Mouse (Mus musculus): Measurements from ENCODE around the gene Ell3. TPM values are rescaled to one million over a fixed set of nuclear protein-coding genes. Genes with fewer than 3 reads are reported as not detected.
A peak's percentile ranks its signal among the peaks of the same experiment; 100 is the strongest.

Ell3 gene
- polyA plus RNA-seq, 1 experiment from 2014 or later = 1.9 TPM

DNA sequence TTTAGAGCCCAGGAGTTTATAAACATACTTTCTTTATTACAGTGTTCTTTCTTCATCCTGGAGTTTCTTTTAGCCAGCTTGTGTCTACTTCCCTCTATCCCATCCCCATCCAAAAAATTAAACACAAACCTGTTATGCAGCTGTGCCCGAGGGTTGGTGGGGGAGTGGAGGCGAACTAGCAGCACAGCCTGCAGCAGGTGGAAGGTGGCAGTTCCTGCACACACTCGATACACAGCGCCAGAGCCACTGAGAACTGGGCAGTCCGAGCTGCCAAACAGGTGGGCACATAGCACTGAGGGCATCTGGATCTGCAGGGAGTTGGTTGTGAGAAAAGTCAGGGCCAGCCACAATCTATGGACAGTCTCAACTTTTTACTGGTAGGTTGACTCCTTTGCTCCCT is 11.5 kb upstream of the Ell3 start:
- no peaks in the 10 kb centered on the region for H3K9me3 ChIP-seq (ENCODE audit: control insufficient read depth)
- no peak overlapping the region for H3K9ac ChIP-seq (ENCODE audit: low read depth, low read length)
- H3K36me3 ChIP-seq (ENCODE audit: control insufficient read depth, insufficient read depth) = peaks cover 28% of the 10 kb centered on the region
- no peak overlapping the region for H3K27ac ChIP-seq (ENCODE audit: low read depth, low read length)
- 0 out of 2 replicates have a peak, but pooled peaks cover 8% of the 10 kb centered on the region for H3K4me1 ChIP-seq (replicated peaks; ENCODE audit: control insufficient read depth, insufficient read depth, low read length)
- H3K4me2 ChIP-seq (replicated peaks; ENCODE audit: low read depth) = no peak overlapping the region
- no peaks in the 10 kb centered on the region for H3K27me3 ChIP-seq (replicated peaks; ENCODE audit: control insufficient read depth, insufficient read depth, low read length)
- no peak for TF ChIP-seq CTCF (IDR thresholded peaks at IDR 0.05; ENCODE audit: low read depth)
- WGBS = 82% methylated on average over 5 of the region's 5 CpGs
- no peak for ATAC-seq
- H3K4me3 ChIP-seq (ENCODE audit: low read depth, low read length) = no peak overlapping the region

- WGBS = 88% methylated on average over 6 of the region's 6 CpGs
- no peak overlapping the region for H3K4me3 ChIP-seq (ENCODE audit: low read depth, low read length)
- H3K9me3 ChIP-seq (ENCODE audit: control insufficient read depth) = no peaks in the 10 kb centered on the region
- H3K27ac ChIP-seq (ENCODE audit: low read depth, low read length) = no peak overlapping the region
- no peak for ATAC-seq
- no peak overlapping the region for H3K9ac ChIP-seq (ENCODE audit: low read depth, low read length)
- H3K36me3 ChIP-seq (ENCODE audit: control insufficient read depth, insufficient read depth) = peaks cover 28% of the 10 kb centered on the region
- TF ChIP-seq CTCF (IDR thresholded peaks at IDR 0.05; ENCODE audit: low read depth) = no peak
- no peak overlapping the region for H3K4me2 ChIP-seq (replicated peaks; ENCODE audit: low read depth)
- no peaks in the 10 kb centered on the region for H3K27me3 ChIP-seq (replicated peaks; ENCODE audit: control insufficient read depth, insufficient read depth, low read length)
- H3K4me1 ChIP-seq (replicated peaks; ENCODE audit: control insufficient read depth, insufficient read depth, low read length) = 0 out of 2 replicates have a peak, but pooled peaks cover 8% of the 10 kb centered on the region
Observed at GRCm38 (mm10) chr2:121453917-121454316, 9.8 kb upstream of the Ell3 start.

GRCm38 (mm10) chr2:121452990-121453389 is 8.9 kb upstream of the Ell3 start, which contains the start of gene Hypk:
Gene Hypk, plus strand, starts transcription at chr2:121453290.
- H3K9ac ChIP-seq (ENCODE audit: low read depth, low read length) = no peak within 1 kb of the TSS
- peaks cover 23% of the 10 kb centered on the region for H3K36me3 ChIP-seq (ENCODE audit: control insufficient read depth, insufficient read depth)
- WGBS = 69% methylated on average over 4 of the region's 4 CpGs
- H3K27me3 ChIP-seq (replicated peaks; ENCODE audit: control insufficient read depth, insufficient read depth, low read length) = no peaks in the 10 kb centered on the region
- H3K9me3 ChIP-seq (ENCODE audit: control insufficient read depth) = no peaks in the 10 kb centered on the region
- H3K4me1 ChIP-seq (replicated peaks; ENCODE audit: control insufficient read depth, insufficient read depth, low read length) = 0 out of 2 replicates have a peak, but pooled peaks cover 5% of the 10 kb centered on the region
- no peak within 1 kb of the TSS for H3K4me3 ChIP-seq (ENCODE audit: low read depth, low read length)
- H3K4me2 ChIP-seq (replicated peaks; ENCODE audit: low read depth) = no peak within 1 kb of the TSS
- TF ChIP-seq CTCF (IDR thresholded peaks at IDR 0.05; ENCODE audit: low read depth) = no peak
- H3K27ac ChIP-seq (ENCODE audit: low read depth, low read length) = no peak within 1 kb of the TSS; the same call in 1 of the 2 replicates
- ATAC-seq = no peak

GRCm38 (mm10) chr2:121452361-121452760 is 8.3 kb upstream of the Ell3 start:
- Histone ChIP-seq H3K4me1 (replicated peaks; ENCODE audit: control insufficient read depth, insufficient read depth, low read length) (0 out of 2 replicates have a peak, but pooled peaks cover 2% of the 10 kb centered on the region), H3K36me3 (ENCODE audit: control insufficient read depth, insufficient read depth) (peaks cover 23% of the 10 kb centered on the region), H3K27me3 (replicated peaks; ENCODE audit: control insufficient read depth, insufficient read depth, low read length) (no peaks in the 10 kb centered on the region), H3K4me3 (ENCODE audit: low read depth, low read length) (no peak overlapping the region), H3K9ac (ENCODE audit: low read depth, low read length) (no peak overlapping the region), H3K27ac (ENCODE audit: low read depth, low read length) (no peak overlapping the region; the same call in 1 of the 2 replicates), H3K9me3 (ENCODE audit: control insufficient read depth) (no peaks in the 10 kb centered on the region), H3K4me2 (replicated peaks; ENCODE audit: low read depth) (no peak overlapping the region)
- no peak for TF ChIP-seq CTCF (IDR thresholded peaks at IDR 0.05; ENCODE audit: low read depth)
- ATAC-seq = no peak
- 69% methylated on average over 4 of the region's 4 CpGs for WGBS

DNA sequence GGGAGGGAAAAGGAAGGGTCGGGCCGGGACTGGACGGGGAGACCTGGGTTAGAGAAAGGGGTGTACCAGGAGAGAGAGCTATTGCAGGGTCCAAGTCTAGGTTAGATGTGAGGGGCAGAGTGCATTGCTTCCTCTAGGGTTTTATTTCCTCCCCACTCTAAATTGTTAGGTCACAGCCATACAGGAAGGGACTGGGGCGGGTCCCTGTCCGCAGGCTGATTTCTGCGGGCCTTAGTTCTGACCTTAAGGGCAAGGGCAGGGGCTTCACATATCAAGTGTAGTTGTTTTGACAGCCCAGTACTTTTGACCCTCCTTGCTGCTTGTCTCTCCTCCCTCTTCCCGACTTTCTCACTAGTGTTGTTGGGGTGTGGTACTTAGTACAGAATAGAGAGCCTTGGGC is 6.0 kb upstream of the Ell3 start:
- peak; percentile 1 for ATAC-seq

GRCm38 (mm10) chr2:121449545-121450011 is 5.5 kb upstream of the Ell3 start:
- H3K27ac ChIP-seq (ENCODE audit: low read depth, low read length) = peak overlapping the region; percentile 99
- H3K4me1 ChIP-seq (replicated peaks; ENCODE audit: control insufficient read depth, insufficient read depth, low read length) = no peaks in the 10 kb centered on the region
- no peaks in the 10 kb centered on the region for H3K27me3 ChIP-seq (replicated peaks; ENCODE audit: control insufficient read depth, insufficient read depth, low read length)
- under 1% methylated on average over 54 of the region's 54 CpGs for WGBS
- peak overlapping the region; percentile 79 for H3K4me2 ChIP-seq (replicated peaks; ENCODE audit: low read depth)
- peak; percentile 7 for ATAC-seq
- no peak for TF ChIP-seq CTCF (IDR thresholded peaks at IDR 0.05; ENCODE audit: low read depth)
- peak overlapping the region; percentile 100 for H3K4me3 ChIP-seq (ENCODE audit: low read depth, low read length)
- H3K9me3 ChIP-seq (ENCODE audit: control insufficient read depth) = no peaks in the 10 kb centered on the region
- H3K9ac ChIP-seq (ENCODE audit: low read depth, low read length) = peak overlapping the region; percentile 100
- H3K36me3 ChIP-seq (ENCODE audit: control insufficient read depth, insufficient read depth) = peaks cover 23% of the 10 kb centered on the region

More for the DNA sequence above, 6.0 kb upstream of the Ell3 start:
- Histone ChIP-seq H3K27me3 (replicated peaks; ENCODE audit: control insufficient read depth, insufficient read depth, low read length) (no peaks in the 10 kb centered on the region), H3K9ac (ENCODE audit: low read depth, low read length) (peak overlapping the region; percentile 100), H3K9me3 (ENCODE audit: control insufficient read depth) (no peaks in the 10 kb centered on the region), H3K4me3 (ENCODE audit: low read depth, low read length) (peak overlapping the region; percentile 100), H3K4me1 (replicated peaks; ENCODE audit: control insufficient read depth, insufficient read depth, low read length) (no peaks in the 10 kb centered on the region), H3K4me2 (replicated peaks; ENCODE audit: low read depth) (peak overlapping the region; percentile 79), H3K27ac (ENCODE audit: low read depth, low read length) (peak overlapping the region; percentile 99), H3K36me3 (ENCODE audit: control insufficient read depth, insufficient read depth) (peaks cover 23% of the 10 kb centered on the region)
- 0% methylated on average over 7 of the region's 7 CpGs for WGBS
- 0 out of 2 replicates have a peak, but pooled peaks have one; percentile 15 for TF ChIP-seq CTCF (IDR thresholded peaks at IDR 0.05; ENCODE audit: low read depth)
